Mouse (Mus musculus): ENCODE measurements around the gene Rgs3. TPM values are rescaled to one million over a fixed set of nuclear protein-coding genes. Genes with fewer than 3 reads are reported as not detected.

The Rgs3 gene
- polyA plus RNA-seq, 1 experiment from 2014 or later = 63.1 TPM

- Histone ChIP-seq H3K36me3 (ENCODE audit: control insufficient read depth, insufficient read depth) (no peaks in the 10 kb centered on the region), H3K9me3 (replicated peaks; ENCODE audit: control insufficient read depth, low read length) (no peaks in the 10 kb centered on the region), H3K4me2 (ENCODE audit: low read depth, low read length) (no peak overlapping the region), H3K27ac (ENCODE audit: low read length) (no peak overlapping the region), H3K9ac (ENCODE audit: low read length) (no peak overlapping the region), H3K4me1 (ENCODE audit: control insufficient read depth, insufficient read depth, low read length) (peaks cover 24% of the 10 kb centered on the region), H3K27me3 (ENCODE audit: control insufficient read depth, insufficient read depth, low read length) (peaks cover 10% of the 10 kb centered on the region), H3K4me3 (ENCODE audit: low read length) (no peak overlapping the region)
- WGBS = 76% methylated on average over 10 of the region's 10 CpGs
- no peak for ATAC-seq (replicated peaks; ENCODE audit: extremely low read depth, insufficient read depth, low FRiP score)
Measured at GRCm38 (mm10) chr4:62677047-62677737, 117.5 kb downstream of the Rgs3 start.

- Histone ChIP-seq H3K4me3 (ENCODE audit: low read length) (no peak overlapping the region), H3K27me3 (ENCODE audit: control insufficient read depth, insufficient read depth, low read length) (peaks cover 9% of the 10 kb centered on the region), H3K36me3 (ENCODE audit: control insufficient read depth, insufficient read depth) (no peaks in the 10 kb centered on the region), H3K4me2 (ENCODE audit: low read depth, low read length) (no peak overlapping the region), H3K9ac (ENCODE audit: low read length) (no peak overlapping the region), H3K27ac (ENCODE audit: low read length) (no peak overlapping the region), H3K9me3 (replicated peaks; ENCODE audit: control insufficient read depth, low read length) (no peaks in the 10 kb centered on the region), H3K4me1 (ENCODE audit: control insufficient read depth, insufficient read depth, low read length) (peaks cover 20% of the 10 kb centered on the region)
- ATAC-seq (replicated peaks; ENCODE audit: extremely low read depth, insufficient read depth, low FRiP score) = no peak
- WGBS = 78% methylated on average over 9 of the region's 9 CpGs
Measured at GRCm38 (mm10) chr4:62679157-62679556, 119.5 kb downstream of the Rgs3 start.

- Histone ChIP-seq H3K9me3 (replicated peaks; ENCODE audit: control insufficient read depth, low read length) (no peaks in the 10 kb centered on the region), H3K9ac (ENCODE audit: low read length) (no peak overlapping the region), H3K4me1 (ENCODE audit: control insufficient read depth, insufficient read depth, low read length) (peaks cover 27% of the 10 kb centered on the region), H3K4me2 (ENCODE audit: low read depth, low read length) (no peak overlapping the region), H3K27ac (ENCODE audit: low read length) (no peak overlapping the region), H3K27me3 (ENCODE audit: control insufficient read depth, insufficient read depth, low read length) (peaks cover 6% of the 10 kb centered on the region), H3K36me3 (ENCODE audit: control insufficient read depth, insufficient read depth) (no peaks in the 10 kb centered on the region), H3K4me3 (ENCODE audit: low read length) (no peak overlapping the region)
- WGBS = 72% methylated on average over 11 of the region's 11 CpGs
- ATAC-seq (replicated peaks; ENCODE audit: extremely low read depth, insufficient read depth, low FRiP score) = no peak
Measured at GRCm38 (mm10) chr4:62681467-62681866, 121.8 kb downstream of the Rgs3 start.

GRCm38 (mm10) chr4:62682371-62682770 lies 122.7 kb downstream of the Rgs3 start:
- no peak for ATAC-seq (replicated peaks; ENCODE audit: extremely low read depth, insufficient read depth, low FRiP score)
- H3K4me1 ChIP-seq (ENCODE audit: control insufficient read depth, insufficient read depth, low read length) = peaks cover 27% of the 10 kb centered on the region
- no peak overlapping the region for H3K27ac ChIP-seq (ENCODE audit: low read length)
- H3K4me2 ChIP-seq (ENCODE audit: low read depth, low read length) = no peak overlapping the region
- H3K4me3 ChIP-seq (ENCODE audit: low read length) = no peak overlapping the region
- 78% methylated on average over 8 of the region's 8 CpGs for WGBS
- H3K27me3 ChIP-seq (ENCODE audit: control insufficient read depth, insufficient read depth, low read length) = peaks cover 6% of the 10 kb centered on the region; the same call in 1 of the 2 replicates
- no peaks in the 10 kb centered on the region for H3K9me3 ChIP-seq (replicated peaks; ENCODE audit: control insufficient read depth, low read length)
- no peaks in the 10 kb centered on the region for H3K36me3 ChIP-seq (ENCODE audit: control insufficient read depth, insufficient read depth)
- 0 out of 2 replicates have a peak overlapping the region, but pooled peaks have one; percentile 14 for H3K9ac ChIP-seq (ENCODE audit: low read length)

GRCm38 (mm10) chr4:62683148-62683547 lies 123.5 kb downstream of the Rgs3 start:
- no peak for ATAC-seq (replicated peaks; ENCODE audit: extremely low read depth, insufficient read depth, low FRiP score)
- Histone ChIP-seq H3K27me3 (ENCODE audit: control insufficient read depth, insufficient read depth, low read length) (peaks cover 7% of the 10 kb centered on the region; the same call in 1 of the 2 replicates), H3K9ac (ENCODE audit: low read length) (no peak overlapping the region), H3K4me3 (ENCODE audit: low read length) (no peak overlapping the region), H3K27ac (ENCODE audit: low read length) (no peak overlapping the region), H3K9me3 (replicated peaks; ENCODE audit: control insufficient read depth, low read length) (no peaks in the 10 kb centered on the region), H3K36me3 (ENCODE audit: control insufficient read depth, insufficient read depth) (no peaks in the 10 kb centered on the region), H3K4me2 (ENCODE audit: low read depth, low read length) (no peak overlapping the region), H3K4me1 (ENCODE audit: control insufficient read depth, insufficient read depth, low read length) (peaks cover 27% of the 10 kb centered on the region)
- 86% methylated on average over 6 of the region's 6 CpGs for WGBS

GRCm38 (mm10) chr4:62684351-62684750 lies 124.7 kb downstream of the Rgs3 start:
- Histone ChIP-seq H3K9ac (ENCODE audit: low read length) (peak overlapping the region; percentile 35; the same call in 1 of the 2 replicates), H3K27ac (ENCODE audit: low read length) (peak overlapping the region; percentile 61), H3K9me3 (replicated peaks; ENCODE audit: control insufficient read depth, low read length) (no peaks in the 10 kb centered on the region), H3K4me3 (ENCODE audit: low read length) (no peak overlapping the region), H3K4me1 (ENCODE audit: control insufficient read depth, insufficient read depth, low read length) (peaks cover 27% of the 10 kb centered on the region), H3K27me3 (ENCODE audit: control insufficient read depth, insufficient read depth, low read length) (peaks cover 7% of the 10 kb centered on the region; the same call in 1 of the 2 replicates), H3K4me2 (ENCODE audit: low read depth, low read length) (no peak overlapping the region), H3K36me3 (ENCODE audit: control insufficient read depth, insufficient read depth) (no peaks in the 10 kb centered on the region)
- 64% methylated on average over 3 of the region's 3 CpGs for WGBS
- peak; percentile 25; the same call in 1 of the 2 replicates for ATAC-seq (replicated peaks; ENCODE audit: extremely low read depth, insufficient read depth, low FRiP score)

- Histone ChIP-seq H3K4me1 (ENCODE audit: control insufficient read depth, insufficient read depth, low read length) (peaks cover 27% of the 10 kb centered on the region), H3K9me3 (replicated peaks; ENCODE audit: control insufficient read depth, low read length) (no peaks in the 10 kb centered on the region), H3K27ac (ENCODE audit: low read length) (peak overlapping the region; percentile 61), H3K9ac (ENCODE audit: low read length) (no peak overlapping the region), H3K4me3 (ENCODE audit: low read length) (no peak overlapping the region), H3K4me2 (ENCODE audit: low read depth, low read length) (no peak overlapping the region), H3K36me3 (ENCODE audit: control insufficient read depth, insufficient read depth) (no peaks in the 10 kb centered on the region), H3K27me3 (ENCODE audit: control insufficient read depth, insufficient read depth, low read length) (peaks cover 7% of the 10 kb centered on the region; the same call in 1 of the 2 replicates)
- peak; percentile 19; the same call in 1 of the 2 replicates for ATAC-seq (replicated peaks; ENCODE audit: extremely low read depth, insufficient read depth, low FRiP score)
- 77% methylated on average over 10 of the region's 10 CpGs for WGBS
Measured at GRCm38 (mm10) chr4:62685268-62685667, 125.6 kb downstream of the Rgs3 start.

GRCm38 (mm10) chr4:62686769-62687168 lies 127.1 kb downstream of the Rgs3 start:
- no peaks in the 10 kb centered on the region for H3K36me3 ChIP-seq (ENCODE audit: control insufficient read depth, insufficient read depth)
- no peak overlapping the region for H3K4me3 ChIP-seq (ENCODE audit: low read length)
- peaks cover 30% of the 10 kb centered on the region for H3K4me1 ChIP-seq (ENCODE audit: control insufficient read depth, insufficient read depth, low read length)
- no peak overlapping the region for H3K4me2 ChIP-seq (ENCODE audit: low read depth, low read length)
- no peak overlapping the region for H3K27ac ChIP-seq (ENCODE audit: low read length)
- no peak for ATAC-seq (replicated peaks; ENCODE audit: extremely low read depth, insufficient read depth, low FRiP score)
- peaks cover 7% of the 10 kb centered on the region; the same call in 1 of the 2 replicates for H3K27me3 ChIP-seq (ENCODE audit: control insufficient read depth, insufficient read depth, low read length)
- H3K9ac ChIP-seq (ENCODE audit: low read length) = no peak overlapping the region
- H3K9me3 ChIP-seq (replicated peaks; ENCODE audit: control insufficient read depth, low read length) = no peaks in the 10 kb centered on the region
- WGBS = 42% methylated on average over 1 of the region's 1 CpGs

GRCm38 (mm10) chr4:62688142-62688541 lies 128.5 kb downstream of the Rgs3 start:
- H3K4me2 ChIP-seq (ENCODE audit: low read depth, low read length) = no peak overlapping the region
- H3K36me3 ChIP-seq (ENCODE audit: control insufficient read depth, insufficient read depth) = no peaks in the 10 kb centered on the region
- H3K27ac ChIP-seq (ENCODE audit: low read length) = no peak overlapping the region
- H3K4me1 ChIP-seq (ENCODE audit: control insufficient read depth, insufficient read depth, low read length) = peaks cover 28% of the 10 kb centered on the region
- no peak for ATAC-seq (replicated peaks; ENCODE audit: extremely low read depth, insufficient read depth, low FRiP score)
- WGBS = 84% methylated on average over 5 of the region's 5 CpGs
- H3K4me3 ChIP-seq (ENCODE audit: low read length) = no peak overlapping the region
- peaks cover 4% of the 10 kb centered on the region; the same call in 1 of the 2 replicates for H3K27me3 ChIP-seq (ENCODE audit: control insufficient read depth, insufficient read depth, low read length)
- H3K9ac ChIP-seq (ENCODE audit: low read length) = no peak overlapping the region
- H3K9me3 ChIP-seq (replicated peaks; ENCODE audit: control insufficient read depth, low read length) = no peaks in the 10 kb centered on the region
